Mouse (Mus musculus): Measurements from ENCODE around the gene Prdm13. TPM values are rescaled to one million over a fixed set of nuclear protein-coding genes. Genes with fewer than 3 reads are reported as not detected.

The Prdm13 gene
- polyA plus RNA-seq, 1 experiment, result not detected

- Histone ChIP-seq H3K27ac (ENCODE audit: insufficient read depth, low read length) (no peak overlapping the region), H3K4me1 (ENCODE audit: control insufficient read depth, insufficient read depth, low read length) (no peaks in the 10 kb centered on the region), H3K4me3 (ENCODE audit: insufficient read depth, low read length) (no peak overlapping the region)
- TF ChIP-seq POLR2A (IDR thresholded peaks at IDR 0.05; ENCODE audit: extremely low read depth, insufficient read depth, low read length) (no peak), CTCF (IDR thresholded peaks at IDR 0.05; ENCODE audit: extremely low read depth, insufficient read depth, low read length) (no peak)
These were observed 3.0 kb upstream of the Prdm13 start for GRCm38 (mm10) chr4:21688703-21689200.

DNA sequence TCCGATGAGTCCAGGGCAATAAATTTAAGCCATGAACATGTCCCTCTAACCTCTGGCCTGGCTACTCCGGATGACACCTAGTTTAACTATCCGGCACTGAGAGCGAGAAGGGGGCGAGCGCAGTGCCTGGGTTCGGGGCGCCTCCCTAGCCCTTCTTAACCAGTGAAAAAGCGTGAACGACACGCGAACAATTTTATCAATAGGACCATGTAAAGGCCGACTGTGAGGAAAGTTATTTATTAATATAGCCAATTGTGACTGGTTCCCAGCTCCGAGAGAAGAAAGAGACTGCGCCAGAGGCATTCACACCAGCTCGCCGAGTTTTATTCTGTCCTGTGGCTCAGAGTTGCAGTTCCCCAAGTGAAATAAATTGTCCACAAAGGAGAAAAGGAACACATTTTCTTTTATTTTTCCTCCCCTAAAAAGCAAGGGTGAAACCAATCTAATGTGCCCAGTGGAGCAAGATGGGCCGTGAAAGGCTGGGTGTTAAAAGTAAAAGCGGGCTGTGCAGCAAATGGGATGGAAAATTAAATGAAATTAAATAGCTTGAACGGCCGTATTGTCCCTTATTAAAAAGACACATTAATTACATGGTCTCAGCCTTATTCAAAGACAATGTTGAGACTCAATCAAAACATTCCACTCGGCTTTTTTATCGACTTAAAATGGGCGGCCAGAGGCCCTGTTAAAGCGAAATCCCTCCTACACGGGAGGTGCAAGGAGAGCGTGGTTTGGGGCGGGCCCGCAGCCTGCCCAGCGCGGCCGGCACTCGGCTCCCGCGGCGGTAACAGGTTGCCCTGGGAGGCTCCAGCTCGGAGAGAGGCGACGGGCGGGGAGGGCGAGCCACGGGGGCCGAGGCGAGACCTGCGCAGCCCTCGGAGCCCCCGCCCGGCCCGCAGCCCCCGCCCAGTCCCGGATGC lies 2.3 kb upstream of the Prdm13 start:
- Histone ChIP-seq H3K27ac (ENCODE audit: insufficient read depth, low read length) (no peak overlapping the region), H3K4me1 (ENCODE audit: control insufficient read depth, insufficient read depth, low read length) (no peaks in the 10 kb centered on the region), H3K4me3 (ENCODE audit: insufficient read depth, low read length) (no peak overlapping the region)
- no peak for TF ChIP-seq POLR2A (IDR thresholded peaks at IDR 0.05; ENCODE audit: extremely low read depth, insufficient read depth, low read length)
- no peak for TF ChIP-seq CTCF (IDR thresholded peaks at IDR 0.05; ENCODE audit: extremely low read depth, insufficient read depth, low read length)

DNA sequence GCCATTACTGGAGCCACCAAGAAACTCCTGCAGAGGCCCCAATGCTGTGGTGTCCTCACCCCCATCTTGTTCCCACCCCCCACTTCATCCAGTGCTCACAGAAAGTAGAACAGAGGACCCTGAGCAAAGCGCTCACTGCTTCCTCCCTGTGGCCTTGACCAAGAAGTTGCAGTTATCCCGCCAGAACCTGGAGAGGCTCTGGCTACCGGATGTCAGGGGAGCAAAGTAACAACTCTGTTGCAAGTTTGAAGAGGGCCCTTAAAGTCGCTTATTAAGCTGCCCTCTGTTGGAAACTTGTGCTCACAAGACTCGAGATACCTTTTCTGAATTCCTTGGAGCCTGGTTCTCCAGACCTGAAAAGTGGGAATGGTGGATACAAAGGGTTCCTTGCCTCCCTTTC lies 1.2 kb upstream of the Prdm13 start:
- no peak overlapping the region for H3K4me3 ChIP-seq (ENCODE audit: insufficient read depth, low read length)
- H3K4me1 ChIP-seq (ENCODE audit: control insufficient read depth, insufficient read depth, low read length), result no peaks in the 10 kb centered on the region
- H3K27ac ChIP-seq (ENCODE audit: insufficient read depth, low read length), result no peak overlapping the region
- TF ChIP-seq POLR2A (IDR thresholded peaks at IDR 0.05; ENCODE audit: extremely low read depth, insufficient read depth, low read length), result no peak
- 0 out of 2 replicates have a peak, but pooled peaks have one; percentile 1 for TF ChIP-seq CTCF (IDR thresholded peaks at IDR 0.05; ENCODE audit: extremely low read depth, insufficient read depth, low read length)

DNA sequence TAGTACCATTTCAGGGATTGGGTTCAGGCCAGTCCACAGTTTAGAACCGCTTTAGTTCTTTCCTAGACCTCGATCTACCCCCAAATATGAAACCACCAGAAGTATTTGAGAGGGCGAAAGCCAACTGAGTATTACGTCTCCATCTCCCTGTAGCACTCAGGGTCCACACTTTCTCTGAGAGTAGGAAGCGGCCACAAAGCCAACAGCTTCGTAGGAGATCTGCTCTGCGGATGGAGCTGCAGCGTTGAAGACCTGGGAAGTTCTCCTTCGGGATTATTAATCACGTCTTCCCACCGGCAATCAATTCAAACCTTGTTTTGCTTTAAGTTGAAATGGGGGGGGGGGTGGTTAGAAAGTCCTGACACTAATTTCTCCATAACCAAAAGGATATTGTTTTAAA lies 653 bp upstream of the Prdm13 start:
- Histone ChIP-seq H3K4me1 (ENCODE audit: control insufficient read depth, insufficient read depth, low read length) (no peaks in the 10 kb centered on the region), H3K4me3 (ENCODE audit: insufficient read depth, low read length) (no peak overlapping the region), H3K27ac (ENCODE audit: insufficient read depth, low read length) (no peak overlapping the region)
- TF ChIP-seq CTCF (IDR thresholded peaks at IDR 0.05; ENCODE audit: extremely low read depth, insufficient read depth, low read length) (no peak), POLR2A (IDR thresholded peaks at IDR 0.05; ENCODE audit: extremely low read depth, insufficient read depth, low read length) (no peak)

DNA sequence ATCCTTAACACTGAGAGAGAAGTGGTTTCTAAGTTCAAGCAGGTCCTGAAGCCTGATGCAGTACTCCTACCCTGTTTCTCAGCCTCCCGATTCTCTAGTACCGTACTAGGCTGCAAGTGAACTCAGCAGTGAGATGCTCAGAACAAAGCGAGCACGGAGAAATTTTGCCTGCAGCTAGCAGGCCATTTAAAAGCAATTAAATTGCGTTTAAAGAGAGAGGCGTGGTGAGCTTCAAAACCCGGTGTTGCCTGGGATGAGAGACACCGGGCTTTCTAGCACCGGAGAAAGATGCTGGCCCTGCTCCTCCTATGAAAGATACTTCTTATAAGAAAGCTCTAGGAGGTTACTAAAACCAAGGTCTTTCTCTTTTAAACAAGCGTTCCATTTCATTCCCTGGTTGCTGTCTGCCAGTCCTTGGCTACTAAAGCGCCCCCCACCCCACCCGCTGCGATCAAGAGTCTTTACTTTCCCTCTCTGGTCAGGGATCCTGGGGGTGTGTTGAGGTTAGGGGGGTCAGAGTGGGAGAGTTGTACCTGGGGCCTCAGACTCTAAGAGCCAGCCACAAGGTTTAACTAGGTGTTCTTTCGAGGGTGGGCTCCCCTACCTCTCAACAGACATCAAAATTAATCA lies 1.3 kb downstream of the Prdm13 start:
- no peak for TF ChIP-seq POLR2A (IDR thresholded peaks at IDR 0.05; ENCODE audit: extremely low read depth, insufficient read depth, low read length)
- no peak for TF ChIP-seq CTCF (IDR thresholded peaks at IDR 0.05; ENCODE audit: extremely low read depth, insufficient read depth, low read length)
- H3K4me1 ChIP-seq (ENCODE audit: control insufficient read depth, insufficient read depth, low read length), result no peaks in the 10 kb centered on the region
- no peak overlapping the region for H3K4me3 ChIP-seq (ENCODE audit: insufficient read depth, low read length)
- no peak overlapping the region for H3K27ac ChIP-seq (ENCODE audit: insufficient read depth, low read length)

DNA sequence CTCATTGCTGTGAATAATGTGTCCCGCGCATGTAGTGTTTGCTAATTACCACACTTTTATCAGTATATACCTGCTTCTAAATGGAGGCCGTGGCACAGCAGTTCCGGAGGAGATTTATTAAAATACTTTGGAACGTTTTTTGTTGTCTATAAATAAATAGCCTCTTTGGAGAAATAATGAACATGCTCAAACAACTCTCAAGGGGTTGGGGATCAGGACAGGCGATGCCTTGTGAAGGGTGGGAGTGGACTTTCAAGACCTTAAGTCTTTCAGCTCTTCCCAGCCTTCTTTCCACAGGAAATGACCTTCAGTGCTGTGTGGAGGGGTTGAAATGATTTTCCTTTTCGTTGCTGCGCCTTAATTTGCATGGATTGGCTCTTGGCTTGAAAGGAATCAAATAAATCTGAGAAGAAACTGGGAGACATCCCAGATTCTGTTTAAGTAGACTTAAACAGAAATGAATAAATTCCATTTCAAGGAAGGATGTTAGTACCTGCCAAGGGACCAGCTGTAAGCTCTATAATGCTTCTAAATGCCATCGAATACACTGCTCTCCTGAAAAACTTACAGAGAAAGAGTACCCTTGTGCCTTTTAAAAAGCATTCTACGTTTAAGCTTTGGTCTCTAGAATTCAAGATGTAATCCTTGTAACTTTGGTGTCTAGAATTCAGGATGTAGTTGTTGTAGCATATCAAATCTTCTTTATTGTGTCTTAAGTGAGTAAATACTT lies 3.2 kb downstream of the Prdm13 start:
- TF ChIP-seq POLR2A (IDR thresholded peaks at IDR 0.05; ENCODE audit: extremely low read depth, insufficient read depth, low read length), result no peak
- TF ChIP-seq CTCF (IDR thresholded peaks at IDR 0.05; ENCODE audit: extremely low read depth, insufficient read depth, low read length), result no peak
- no peaks in the 10 kb centered on the region for H3K4me1 ChIP-seq (ENCODE audit: control insufficient read depth, insufficient read depth, low read length)
- H3K27ac ChIP-seq (ENCODE audit: insufficient read depth, low read length), result no peak overlapping the region
- no peak overlapping the region for H3K4me3 ChIP-seq (ENCODE audit: insufficient read depth, low read length)

GRCm38 (mm10) chr4:21680971-21681370 lies 4.8 kb downstream of the Prdm13 start:
- no peaks in the 10 kb centered on the region for H3K4me1 ChIP-seq (ENCODE audit: control insufficient read depth, insufficient read depth, low read length)
- TF ChIP-seq POLR2A (IDR thresholded peaks at IDR 0.05; ENCODE audit: extremely low read depth, insufficient read depth, low read length), result no peak
- H3K27ac ChIP-seq (ENCODE audit: insufficient read depth, low read length), result no peak overlapping the region
- no peak overlapping the region for H3K4me3 ChIP-seq (ENCODE audit: insufficient read depth, low read length)

DNA sequence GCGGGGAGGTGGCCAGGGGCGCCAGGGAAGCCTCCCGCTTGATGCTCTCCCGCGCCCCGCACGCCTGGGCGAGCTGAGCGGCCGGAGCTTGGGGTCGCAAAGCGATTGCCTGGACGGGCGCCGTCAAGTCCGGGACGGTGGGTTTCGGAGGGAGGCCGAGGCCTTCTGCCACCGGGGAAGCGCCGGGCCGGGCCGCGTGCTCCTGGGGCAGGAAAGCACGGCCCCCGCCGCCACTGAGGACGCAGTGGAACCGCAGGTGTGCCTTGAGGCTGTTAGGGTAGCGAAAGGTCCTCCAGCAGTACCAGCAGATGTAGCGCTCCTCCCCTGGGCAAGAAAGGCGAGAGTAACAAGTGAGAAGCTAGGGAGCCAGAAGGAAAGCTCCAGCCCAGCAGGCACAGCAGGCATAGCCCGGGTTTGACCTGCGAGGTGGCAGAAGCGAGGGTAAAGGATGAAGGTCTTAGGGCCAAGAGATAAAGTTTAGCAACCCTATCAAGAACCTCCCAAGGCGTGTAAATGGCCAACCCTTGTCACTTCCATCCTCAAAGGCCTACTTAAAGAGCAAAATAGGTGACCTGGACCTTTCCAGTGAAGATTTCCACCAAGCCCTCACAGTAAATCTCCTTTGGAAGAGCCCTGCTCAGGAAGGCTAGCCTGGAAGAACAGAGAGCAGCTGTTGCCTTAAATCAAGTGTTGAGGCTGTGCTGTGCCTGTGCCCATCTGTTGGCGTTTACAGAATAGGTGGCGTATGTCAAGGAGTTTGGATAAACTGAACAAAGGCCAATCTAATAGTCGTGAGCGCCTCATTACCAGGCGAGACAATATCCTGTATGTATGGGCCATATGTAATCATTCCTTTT lies 5.9 kb downstream of the Prdm13 start:
- no peak for TF ChIP-seq CTCF (IDR thresholded peaks at IDR 0.05; ENCODE audit: extremely low read depth, insufficient read depth, low read length)
- TF ChIP-seq POLR2A (IDR thresholded peaks at IDR 0.05; ENCODE audit: extremely low read depth, insufficient read depth, low read length), result no peak
- Histone ChIP-seq H3K4me3 (ENCODE audit: insufficient read depth, low read length) (no peak overlapping the region), H3K27ac (ENCODE audit: insufficient read depth, low read length) (no peak overlapping the region), H3K4me1 (ENCODE audit: control insufficient read depth, insufficient read depth, low read length) (no peaks in the 10 kb centered on the region)

Measured in cortical plate, adult 2 months (tissue).